Mouse (Mus musculus) CH12.LX (cell line): Measurements from ENCODE around the gene Ifnar1.

Source experiments
- GABPA ChIP-seq: IDR thresholded peaks from 2 replicates; pipeline ENCODE4 v1.6.1; 2012; ENCODE audit warnings: low read depth, low read length, improper control_type of control experiment, inconsistent platforms; ENCODE audit not compliant: insufficient replicate concordance
- POLR2A ChIP-seq: IDR thresholded peaks from 2 replicates; pipeline ENCODE4 v1.6.1; 2011; ENCODE audit warnings: low read depth, mild to moderate bottlenecking, improper control_type of control experiment, low read length
- UBTF ChIP-seq: IDR thresholded peaks from 2 replicates; pipeline ENCODE4 v1.6.1; 2012; ENCODE audit warnings: low read depth, mild to moderate bottlenecking, inconsistent platforms, low read length, improper control_type of control experiment, moderate library complexity
- ZMIZ1 ChIP-seq: IDR thresholded peaks from 2 replicates; pipeline ENCODE4 v1.6.1; 2012; ENCODE audit warnings: low read depth, mild to moderate bottlenecking, inconsistent platforms, low read length, improper control_type of control experiment

- no peak for TF ChIP-seq ZMIZ1
- no peak for TF ChIP-seq UBTF
- no peak for TF ChIP-seq POLR2A
- no peak for TF ChIP-seq GABPA
Measured at GRCm38 (mm10) chr16:91491473-91491872, 6.4 kb downstream of the Ifnar1 start.
